ENCODE assay signal across 10 mouse cellular contexts in the genomic region with DNA sequence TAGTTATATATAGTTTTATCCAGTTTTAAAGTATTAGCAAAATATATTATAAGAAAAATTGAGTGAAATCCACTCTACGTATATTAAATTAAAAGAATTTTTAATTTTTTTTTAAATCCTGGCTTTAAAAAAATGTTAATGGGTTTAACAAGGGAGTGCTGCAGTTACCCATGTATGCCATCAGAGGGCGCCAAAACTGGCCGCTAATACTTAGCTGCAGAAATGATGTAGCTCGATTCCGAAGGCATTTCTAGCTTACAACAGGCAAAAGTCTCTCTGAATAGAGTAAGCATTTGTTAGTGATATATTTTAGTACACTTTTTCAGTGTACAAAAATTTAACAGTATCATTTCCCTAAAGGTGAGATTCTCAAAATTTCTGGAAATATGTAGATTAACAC.
A peak's percentile ranks its signal among the peaks of the same experiment; 100 is the strongest.
DNase-seq lines count a peak whose midpoint lies in the region; TF ChIP-seq lines count a peak whose summit lies in the region.
"Had no signal": no experiment of that assay in that cellular context is flagged by ENCODE, and none has a peak within 500 bp of the region (broad histone marks: within the 10 kb centered on the region; RNA-seq: fewer than 3 reads in every experiment).

No protein-coding gene starts in this region.

- TF ChIP-seq CTCF in cerebellum, adult 2 months (IDR thresholded peaks at IDR 0.05; ENCODE audit: borderline replicate concordance, insufficient read depth, low read depth, low read length): peak; percentile 55
- peak; percentile 48 to 58 (median 50) for TF ChIP-seq CTCF in MEL (IDR thresholded peaks at IDR 0.05 in 2 of 3, conservative IDR thresholded peaks at IDR 0.05 in 1 of 3; ENCODE audit: control insufficient read depth in 1 of 3, insufficient read depth in 1 of 3, low read depth in 2 of 3, low read length in 3 of 3, poor library complexity in 1 of 3, severe bottlenecking in 1 of 3)

- no peak overlapping the region for H3K27ac ChIP-seq in cerebellum, adult 2 months (ENCODE audit: insufficient read depth, low read length)
- no peak overlapping the region for H3K27ac ChIP-seq in MEL (ENCODE audit: control insufficient read depth, low read depth, low read length)
- H3K27ac ChIP-seq: heart, embryonic 13.5 days had no signal

- 21% methylated on average over 5 of the region's 5 CpGs for WGBS in cerebellum, adult 2 months

- no peaks in the 10 kb centered on the region for H3K27me3 ChIP-seq in cerebellum, adult 2 months (ENCODE audit: control insufficient read depth, insufficient read depth, low read length)
- no peaks in the 10 kb centered on the region for H3K27me3 ChIP-seq in MEL (ENCODE audit: control insufficient read depth in 1 of 2, insufficient read depth in 2 of 2, low read length in 2 of 2)
- H3K27me3 ChIP-seq: heart, embryonic 13.5 days; megakaryocyte, embryonic 14.5 days had no signal

- no peaks in the 10 kb centered on the region for H3K36me3 ChIP-seq in MEL (ENCODE audit: control insufficient read depth in 1 of 2, insufficient read depth in 2 of 2, low read length in 2 of 2)
- H3K36me3 ChIP-seq: heart, embryonic 13.5 days had no signal

- no peak for TF ChIP-seq POLR2A in cerebellum, adult 2 months (IDR thresholded peaks at IDR 0.05; ENCODE audit: borderline replicate concordance, insufficient read depth, low read length)
- no peak for TF ChIP-seq POLR2A in MEL (IDR thresholded peaks at IDR 0.05; ENCODE audit: control insufficient read depth in 1 of 2, insufficient read depth in 1 of 2, low read depth in 1 of 2, low read length in 2 of 2, poor library complexity in 1 of 2)

- H3K79me2 ChIP-seq in MEL (ENCODE audit: control insufficient read depth, insufficient read depth, low read length, poor library complexity): no peaks in the 10 kb centered on the region

- H3K4me3 ChIP-seq in cerebellum, adult 2 months (replicated peaks; ENCODE audit: insufficient read depth, low read depth, low read length): no peak overlapping the region
- no peak overlapping the region for H3K4me3 ChIP-seq in MEL (ENCODE audit: control insufficient read depth in 1 of 2, insufficient read depth in 1 of 2, low read depth in 2 of 2, low read length in 2 of 2)
- H3K4me3 ChIP-seq: heart, embryonic 13.5 days; megakaryocyte, embryonic 14.5 days had no signal

- peak; percentile 27 for TF ChIP-seq RAD21 in MEL (IDR thresholded peaks at IDR 0.05; ENCODE audit: low read depth, low read length)

- TF ChIP-seq EP300 in MEL (IDR thresholded peaks at IDR 0.05; ENCODE audit: low read depth in 1 of 2, low read length in 2 of 2): no peak

- H3K9me3 ChIP-seq in MEL (replicated peaks; ENCODE audit: insufficient read depth, low read length): no peaks in the 10 kb centered on the region
- H3K9me3 ChIP-seq: heart, embryonic 13.5 days; megakaryocyte, embryonic 14.5 days had no signal

- DNase-seq in cerebellum, adult 2 months: peak in 1 of 2 experiments; percentile 17
- DNase-seq in cerebellum, adult 9-11 months: no peak
- DNase-seq in left cerebral cortex, postnatal 14 days (ENCODE audit: low spot score in 2 of 2): peak; percentile 41 to 46
- DNase-seq in left cerebral cortex, adult 11 months (ENCODE audit: low spot score): no peak
- peak; percentile 41 for DNase-seq in MEL (ENCODE audit: low read depth, low spot score)
- DNase-seq in fibroblast of lung, adult 2 months (ENCODE audit: low read depth): peak; percentile 5
- DNase-seq in natural killer cell, adult 2 months (ENCODE audit: low spot score in 2 of 2): no peak
- no peak for DNase-seq in heart, adult 8-10 months (ENCODE audit: low spot score)

- no peak overlapping the region for H3K9ac ChIP-seq in MEL (ENCODE audit: control insufficient read depth, low read depth, low read length, poor library complexity, severe bottlenecking)
- H3K9ac ChIP-seq: heart, embryonic 13.5 days had no signal

- 0 out of 2 replicates have a peak, but pooled peaks cover 4% of the 10 kb centered on the region for H3K4me1 ChIP-seq in cerebellum, adult 2 months (ENCODE audit: control insufficient read depth, insufficient read depth, low read length)
- H3K4me1 ChIP-seq in MEL (ENCODE audit: control insufficient read depth in 1 of 2, insufficient read depth in 2 of 2, low read length in 2 of 2): no peaks in the 10 kb centered on the region
- H3K4me1 ChIP-seq: heart, embryonic 13.5 days; megakaryocyte, embryonic 14.5 days had no signal

- intact Hi-C loops in left cerebral cortex, postnatal 14 days (cut with DNase I): loop anchor here (5.0 kb wide), 1 partner anchor 275 kb away; no protein-coding TSS in a partner anchor

TF ChIP-seq in MEL, 35 proteins besides CTCF, POLR2A, EP300 and RAD21:
- TF ChIP-seq ZNF384 (IDR thresholded peaks at IDR 0.05; ENCODE audit: low read depth, low read length): 0 out of 2 replicates have a peak, but pooled peaks have one; percentile 31
- TF ChIP-seq ZKSCAN1 (IDR thresholded peaks at IDR 0.05; ENCODE audit: low read depth, low read length): no peak
- peak; percentile 44 for TF ChIP-seq SMC3 (IDR thresholded peaks at IDR 0.05; ENCODE audit: low read depth, low read length)

Comparison
In these comparisons a context has a peak if more than half of its experiments do, and no peak if none do; other contexts are left out.
1. DNase-seq: peak in left cerebral cortex, postnatal 14 days (2 of 2), MEL (single experiment) and fibroblast of lung, adult 2 months (single experiment); none in cerebellum, adult 9-11 months (single experiment), left cerebral cortex, adult 11 months (single experiment), natural killer cell, adult 2 months (0 of 2) and heart, adult 8-10 months (single experiment).